In the genomic region with DNA sequence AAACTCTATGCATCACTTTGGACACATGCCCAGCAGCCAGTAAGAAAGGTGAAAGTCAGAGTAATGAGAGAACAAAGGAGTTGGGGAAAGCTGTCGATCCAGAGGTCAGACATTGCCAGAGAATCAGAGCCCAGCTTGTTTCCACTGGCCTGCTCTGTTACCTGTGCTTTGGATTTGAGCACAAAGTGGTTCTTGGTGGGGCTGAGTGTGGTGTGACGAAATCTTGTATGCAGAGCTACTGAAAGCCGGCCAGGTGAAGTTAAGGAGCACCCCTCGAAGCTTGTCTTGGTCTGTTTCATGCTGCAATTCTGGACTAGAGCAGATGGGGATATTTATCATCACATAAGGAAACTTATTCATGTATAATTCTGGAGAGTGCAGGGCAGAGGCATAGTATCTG, we compare ENCODE assay signal across 18 mouse cellular contexts.
"Had no signal": no experiment of that assay in that cellular context is flagged by ENCODE, and none has a peak within 500 bp of the region (broad histone marks: within the 10 kb centered on the region; RNA-seq: fewer than 3 reads in every experiment).

No protein-coding gene starts in this region.

- ATAC-seq: liver, embryonic 12.5 days; midbrain, embryonic 13.5 days; midbrain, embryonic 16.5 days had no signal

- H3K36me3 ChIP-seq: limb, embryonic 12.5 days; limb, embryonic 15.5 days; liver, embryonic 12.5 days; liver, embryonic 15.5 days; midbrain, embryonic 10.5 days; midbrain, embryonic 13.5 days; neural tube, embryonic 13.5 days had no signal

- H3K9me3 ChIP-seq: limb, embryonic 12.5 days; limb, embryonic 15.5 days; liver, embryonic 12.5 days; liver, embryonic 15.5 days; megakaryocyte, embryonic 14.5 days; midbrain, embryonic 10.5 days; midbrain, embryonic 13.5 days; neural tube, embryonic 13.5 days had no signal

- H3K4me2 ChIP-seq: limb, embryonic 12.5 days; limb, embryonic 15.5 days; liver, embryonic 12.5 days; liver, embryonic 15.5 days; midbrain, embryonic 13.5 days; neural tube, embryonic 13.5 days had no signal

- H3K4me3 ChIP-seq: limb, embryonic 12.5 days; limb, embryonic 15.5 days; liver, embryonic 12.5 days; liver, embryonic 15.5 days; megakaryocyte, embryonic 14.5 days; midbrain, embryonic 10.5 days; midbrain, embryonic 13.5 days; myocyte; neural tube, embryonic 13.5 days had no signal

- H3K27me3 ChIP-seq: limb, embryonic 12.5 days; limb, embryonic 15.5 days; liver, embryonic 12.5 days; liver, embryonic 15.5 days; megakaryocyte, embryonic 14.5 days; midbrain, embryonic 13.5 days; neural tube, embryonic 13.5 days had no signal

- DNase-seq: kidney, adult 11 months; kidney, adult 8-10 months; kidney, postnatal 14 days; kidney, postnatal 4 days; left cerebral cortex, postnatal 4 days; retina, postnatal 1 day; thymus, postnatal 36 days had no signal

- H3K9ac ChIP-seq: limb, embryonic 12.5 days; limb, embryonic 15.5 days; liver, embryonic 12.5 days; liver, embryonic 15.5 days; midbrain, embryonic 13.5 days; neural tube, embryonic 13.5 days had no signal

- H3K27ac ChIP-seq: limb, embryonic 12.5 days; limb, embryonic 15.5 days; liver, embryonic 12.5 days; liver, embryonic 15.5 days; midbrain, embryonic 10.5 days; midbrain, embryonic 13.5 days; neural tube, embryonic 13.5 days; stomach, postnatal 0 days had no signal

- H3K4me1 ChIP-seq: liver, embryonic 12.5 days; liver, embryonic 15.5 days; megakaryocyte, embryonic 14.5 days had no signal
